Mouse (Mus musculus) lung, postnatal 0 days (tissue): ENCODE results near the gene Pnn.

Source experiments
- CTCF ChIP-seq: IDR thresholded peaks from 2 replicates; pipeline ENCODE4 v1.5.1; 2016; ENCODE audit warnings: antibody characterized with exemption, mild to moderate bottlenecking
- EP300 ChIP-seq: IDR thresholded peaks from 2 replicates; pipeline ENCODE4 v1.6.1; 2016; ENCODE audit warnings: antibody characterized with exemption, mild to moderate bottlenecking, control low read depth

GRCm38 (mm10) chr12:59068791-59069190 lies 2.1 kb downstream of the Pnn start:
- no peak for TF ChIP-seq CTCF
- TF ChIP-seq EP300: no peak
